Mouse (Mus musculus): ENCODE data around the gene Thumpd2.

DNA sequence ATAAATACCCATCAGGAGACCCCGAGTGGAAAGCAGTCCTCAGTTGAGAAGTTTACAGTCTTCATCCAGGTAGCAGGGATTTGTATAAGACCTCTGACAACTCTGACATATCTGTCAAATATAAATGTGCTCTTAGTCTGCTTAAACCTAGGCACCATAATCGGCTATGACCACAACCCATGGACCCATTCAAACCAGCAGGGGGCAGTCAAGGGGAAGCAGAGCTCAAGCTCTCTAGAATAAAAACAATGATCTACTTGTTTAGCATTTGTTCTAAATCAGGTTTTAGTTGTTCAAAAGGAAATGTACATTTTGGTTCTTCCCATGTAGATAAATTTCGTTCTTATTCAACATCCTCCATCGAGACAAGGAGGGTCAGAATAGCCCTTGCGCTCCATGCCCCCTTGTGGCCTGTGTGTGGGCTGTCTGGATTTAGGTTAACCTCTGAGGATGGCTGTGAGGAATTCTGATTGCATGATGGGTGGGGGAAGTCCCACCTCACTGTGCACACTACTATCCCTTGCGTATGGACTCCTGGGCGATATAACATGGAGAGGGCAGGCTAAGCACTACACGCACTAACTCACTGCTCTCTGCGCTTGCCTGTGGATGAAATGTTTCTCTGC lies 19.2 kb downstream of the Thumpd2 start:
- peak; percentile 69 for TF ChIP-seq CTCF (IDR thresholded peaks at IDR 0.05; ENCODE audit: low read depth)
- no peak for TF ChIP-seq EP300 (optimal IDR thresholded peaks at IDR 0.05)
